Mouse (Mus musculus) ES-E14 (cell line): Measurements from ENCODE around the gene Xrcc1.

Source experiments
- ZC3H11A ChIP-seq: IDR thresholded peaks from 2 replicates; pipeline ENCODE4 v1.6.1; 2012; ENCODE audit warnings: low read depth, mild to moderate bottlenecking, inconsistent platforms, low read length, borderline replicate concordance
- ZNF384 ChIP-seq: IDR thresholded peaks from 2 replicates; pipeline ENCODE4 v1.6.1; 2012; ENCODE audit warnings: low read depth, low read length, inconsistent platforms

- TF ChIP-seq ZC3H11A (no peak), ZNF384 (no peak)
These were observed 6.4 kb upstream of the Xrcc1 start for GRCm38 (mm10) chr7:24539686-24540085.
